Mouse (Mus musculus) right cerebral cortex, postnatal 36 days (tissue): Measurements from ENCODE around the gene Parp12.

Experiments used
- DNase-seq, 2 experiments: peaks; one replicate each; pipeline ENCODE4 v3.0.0; 2022; ENCODE audit warnings: low spot score in 2 of 2, mixed read lengths in 1 of 2

Parp12 gene

DNA sequence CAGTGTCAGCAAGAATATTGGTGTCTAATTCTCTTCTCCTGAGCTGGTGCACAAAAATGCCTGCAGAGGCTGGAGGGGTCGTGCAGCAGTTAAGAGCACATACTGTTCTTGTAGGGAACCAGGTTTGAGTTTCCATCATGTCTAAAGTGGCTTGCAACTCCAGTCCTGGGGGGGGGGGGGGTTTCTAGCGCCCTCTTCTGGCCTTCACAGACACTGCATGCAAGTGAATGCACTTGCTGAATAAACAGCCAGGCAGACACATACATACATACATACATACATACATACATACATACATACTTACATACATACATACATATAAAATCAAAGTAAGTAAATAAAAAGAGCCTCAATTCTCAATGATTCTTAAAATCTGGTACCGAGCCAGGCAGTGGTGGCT lies 59.8 kb downstream of the Parp12 start:
- no peak for DNase-seq

DNA sequence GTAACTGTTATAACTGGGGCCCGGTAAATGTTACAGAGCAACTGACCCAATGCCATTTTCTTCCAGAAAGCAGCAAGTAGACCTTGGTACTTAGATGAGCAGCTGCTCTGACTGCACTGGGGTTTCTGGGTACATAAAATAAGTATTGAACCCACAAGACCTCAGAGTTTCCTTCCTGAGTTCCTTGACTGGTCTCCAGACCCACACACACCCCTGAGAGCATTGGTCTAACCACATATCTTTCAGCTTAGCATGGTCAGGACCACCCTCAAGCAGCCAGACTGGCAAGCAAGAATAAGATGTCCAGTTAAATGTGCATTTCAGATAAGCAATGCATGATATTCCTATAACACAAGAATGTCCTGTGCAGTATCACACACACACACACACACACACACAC lies 61.0 kb downstream of the Parp12 start:
- no peak for DNase-seq

DNA sequence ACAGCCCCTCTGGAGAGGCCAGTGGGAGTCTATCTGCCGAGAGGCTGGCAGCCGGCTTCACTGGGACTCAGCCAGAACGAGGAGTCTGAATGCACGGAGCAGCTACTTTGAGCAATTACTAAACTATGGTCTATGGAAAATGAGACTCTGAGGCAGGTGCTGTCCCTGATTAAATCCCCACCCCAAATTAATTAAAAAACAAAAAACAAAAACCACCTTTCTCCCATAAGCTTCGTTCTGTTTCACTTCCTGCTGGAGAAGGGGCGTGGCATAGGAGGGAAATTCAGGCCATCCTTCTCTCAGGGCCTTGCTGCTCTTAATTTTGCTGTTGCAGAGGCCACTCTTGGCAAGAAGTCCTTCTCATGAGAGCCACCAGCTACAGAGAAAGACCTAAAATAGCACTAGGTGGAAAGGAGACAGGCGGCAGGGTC lies 62.3 kb downstream of the Parp12 start:
- no peak for DNase-seq

DNA sequence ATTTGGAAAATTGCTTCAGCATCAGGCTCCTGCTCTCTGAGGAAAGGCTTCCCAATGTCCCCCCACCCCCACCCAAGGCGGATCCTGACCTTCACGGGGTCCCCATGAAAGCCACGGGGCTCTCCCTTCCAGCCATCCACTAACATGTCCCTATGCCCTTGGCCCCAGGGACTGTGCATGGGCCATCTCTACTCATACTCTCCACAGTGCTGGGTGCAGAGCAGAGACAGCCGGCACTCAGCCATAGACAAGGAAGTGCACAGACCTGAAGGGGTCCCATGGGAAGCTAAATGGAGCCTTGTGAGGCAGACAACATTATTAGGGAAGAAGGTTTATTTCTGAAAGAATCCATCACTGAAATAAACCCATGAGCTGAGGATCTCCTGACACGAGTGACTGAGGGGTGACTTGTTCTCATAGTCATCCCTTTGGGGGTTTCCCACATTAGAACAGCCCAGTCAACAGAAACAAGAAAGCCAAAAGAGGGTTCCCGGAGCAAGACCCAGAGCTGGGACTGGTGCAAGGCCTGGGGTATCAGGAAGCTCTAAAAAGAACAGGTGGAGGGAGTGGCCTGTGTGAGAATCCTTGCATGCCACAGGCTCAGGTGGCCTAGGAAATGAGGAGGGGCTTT lies 63.2 kb downstream of the Parp12 start:
- no peak for DNase-seq

DNA sequence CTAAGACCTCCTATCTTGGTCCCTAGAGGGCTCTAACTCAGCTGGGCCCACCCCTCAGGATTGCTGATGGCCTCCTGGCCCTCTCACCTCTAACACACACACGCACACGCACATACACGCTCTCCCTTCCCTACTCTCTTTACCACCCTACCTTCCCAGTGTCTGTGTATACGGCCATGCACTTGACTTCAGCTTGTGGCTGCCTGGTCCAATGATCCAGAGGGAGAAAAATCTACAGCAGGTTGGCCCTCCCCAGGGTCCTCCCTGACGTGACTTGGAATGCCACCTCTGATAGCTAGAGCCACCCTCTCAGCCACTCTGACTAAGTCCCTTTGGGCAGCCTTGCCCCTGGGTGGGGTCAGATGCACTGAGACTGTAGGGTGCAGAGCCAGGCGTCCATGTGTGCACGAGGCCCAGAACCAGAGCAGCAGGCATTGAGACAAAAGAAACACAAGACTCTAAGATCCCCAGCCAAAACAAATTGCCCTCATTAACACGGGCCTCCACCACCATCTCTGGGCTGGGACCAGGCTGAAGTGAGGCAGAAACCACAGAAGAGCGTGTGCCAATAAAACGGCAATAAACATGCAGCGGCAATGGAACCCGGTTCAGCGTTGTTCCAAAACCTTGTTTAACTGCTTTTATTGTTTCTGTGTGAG lies 63.8 kb downstream of the Parp12 start:
- no peak for DNase-seq

DNA sequence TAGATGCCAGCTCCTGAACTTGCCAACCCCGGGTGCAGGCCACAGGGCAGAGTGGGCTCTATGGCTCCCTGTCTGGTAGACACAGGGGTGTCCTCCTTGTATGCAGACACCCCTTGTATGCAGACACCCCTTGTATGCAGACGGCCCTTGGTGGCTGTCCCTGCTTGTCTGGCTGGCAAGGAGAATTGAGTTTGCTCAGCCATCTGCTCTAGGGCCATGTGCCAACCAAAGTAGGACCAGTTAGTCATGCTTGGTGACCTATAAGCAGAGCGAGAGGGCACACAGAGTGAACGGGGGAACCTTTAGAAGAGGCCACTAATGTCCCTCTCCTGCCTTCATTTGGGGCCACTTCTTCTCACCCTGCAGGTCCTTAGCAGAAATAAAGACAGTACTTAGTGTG lies 65.5 kb downstream of the Parp12 start:
- DNase-seq: no peak

DNA sequence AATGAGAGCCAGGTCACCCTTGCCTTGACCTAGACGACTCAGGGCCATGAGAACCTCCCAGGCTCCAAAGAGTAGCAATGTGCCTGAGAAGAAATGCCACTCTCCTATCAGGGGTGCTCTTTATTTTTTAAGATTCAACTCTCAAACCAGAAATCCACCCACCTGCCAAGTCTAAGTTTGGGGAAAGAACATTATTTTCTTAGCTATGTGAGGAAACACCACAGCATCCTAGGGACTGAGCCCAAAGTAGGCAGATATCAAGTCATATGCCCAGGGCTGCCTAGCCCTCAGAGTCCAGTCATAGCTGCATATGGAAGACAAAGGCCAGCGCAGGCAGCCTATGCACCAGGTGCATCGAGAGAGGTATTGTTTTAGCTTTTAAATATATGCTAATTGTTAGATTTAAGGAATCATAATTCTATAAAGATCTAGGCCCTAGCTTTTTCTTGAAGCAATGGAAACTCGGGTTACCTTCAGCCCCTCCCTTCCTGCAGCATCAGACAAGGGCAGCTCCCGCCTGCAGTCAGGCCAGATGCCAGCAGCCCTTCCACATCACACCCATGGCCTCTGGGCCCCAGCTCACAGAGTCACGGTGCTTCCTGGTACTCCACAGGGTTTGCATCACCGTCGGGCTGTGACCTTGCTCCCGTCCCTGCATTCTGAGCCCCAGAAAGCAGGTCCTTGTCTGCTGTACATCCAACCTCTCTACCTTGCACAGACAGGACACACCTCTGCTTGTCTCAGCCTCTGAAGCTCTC lies 66.2 kb downstream of the Parp12 start:
- DNase-seq: no peak

DNA sequence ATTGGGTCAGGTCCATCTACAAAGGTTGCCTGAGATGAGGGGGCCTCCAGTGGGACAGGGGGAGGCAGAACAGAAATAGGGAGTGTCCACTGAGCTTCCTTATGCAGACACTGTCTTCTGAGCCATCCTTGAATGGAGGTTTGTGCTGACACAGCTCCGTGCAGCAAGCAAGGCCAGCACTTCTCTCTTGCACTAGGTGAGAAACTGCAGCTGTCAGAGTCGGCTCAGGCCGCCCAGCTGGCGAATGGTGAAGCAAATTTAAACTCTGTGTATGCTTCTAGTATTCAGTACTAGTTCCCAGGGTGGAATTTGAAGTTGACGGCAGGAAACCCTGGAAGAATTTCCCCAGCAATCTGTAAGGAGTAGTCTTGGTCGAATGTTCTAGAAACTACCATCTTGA lies 67.3 kb downstream of the Parp12 start:
- DNase-seq: peak in 1 of 2 experiments; percentile 31

DNA sequence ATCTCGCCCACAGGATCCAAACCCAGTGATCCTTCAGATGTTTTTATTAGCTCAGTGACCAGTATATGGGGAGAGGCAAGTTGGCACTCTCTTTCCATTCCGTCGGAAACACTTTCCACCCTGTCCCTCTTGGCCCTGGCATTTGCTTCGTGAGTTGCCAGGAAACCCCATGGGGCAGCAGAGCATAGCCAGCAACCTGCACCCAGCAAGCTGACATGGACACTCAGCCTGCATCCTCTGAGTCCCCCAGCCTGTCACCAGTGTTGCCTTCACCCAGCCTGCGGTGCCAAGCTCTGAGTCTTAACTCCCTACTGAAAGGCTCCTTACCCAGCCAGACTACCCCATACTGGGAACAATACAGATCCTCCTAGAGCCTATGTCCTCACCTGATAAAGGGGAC lies 69.0 kb downstream of the Parp12 start:
- no peak for DNase-seq

DNA sequence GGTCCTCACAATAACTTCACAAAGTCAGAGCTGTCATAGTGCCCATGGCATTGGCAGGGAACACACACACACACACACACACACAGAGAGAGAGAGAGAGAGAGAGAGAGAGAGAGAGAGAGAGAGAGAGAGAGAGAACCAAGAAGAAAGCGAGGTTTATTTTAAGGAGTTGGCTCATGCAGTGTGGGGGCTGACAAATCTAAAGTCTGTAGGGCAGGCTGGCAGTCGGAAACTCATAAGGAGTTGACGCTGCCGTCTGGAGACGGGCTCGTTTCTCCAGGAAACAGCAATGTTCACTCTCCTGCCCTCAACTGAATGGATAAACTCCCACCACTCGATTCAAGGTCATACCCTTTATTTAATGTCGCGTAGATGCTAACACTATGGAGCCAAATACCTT lies 77.7 kb downstream of the Parp12 start:
- DNase-seq: peak; percentile 44 to 48
